Mouse (Mus musculus) heart, embryonic 16.5 days (tissue): ENCODE measurements at regions not wholly inside any gene's neighbourhood (a gene's known extent, or its start where the extent isn't known, plus 50 kb on each side); places are given as distances from the start of the nearest gene placed in this dataset.

ENCODE experiments used
- ATAC-seq: fragments of 200-750 bp; cut with Nextera tagmentation; replicated peaks from 2 replicates; pipeline ENCODE4 v1.8.0; 2017; ENCODE audit warnings: moderate number of reproducible peaks; ENCODE audit not compliant: insufficient read depth, low FRiP score; ENCODE audit errors: extremely low read depth
- H3K27ac ChIP-seq: fragments of 300-500 bp; sonication (generic); 2 replicates; pipeline ENCODE4 v1.5.1; 2014; ENCODE audit warnings: mild to moderate bottlenecking, low read length, control low read depth, moderate library complexity
- H3K27me3 ChIP-seq: fragments of 300-500 bp; sonication (generic); 2 replicates; pipeline ENCODE4 v1.6.1; 2014; ENCODE audit warnings: low read length, mixed read lengths; ENCODE audit not compliant: control insufficient read depth, insufficient read depth
- H3K36me3 ChIP-seq: fragments of 300-500 bp; sonication (generic); 2 replicates; pipeline ENCODE4 v1.6.1; 2014; ENCODE audit not compliant: control insufficient read depth, insufficient read depth
- H3K4me1 ChIP-seq: fragments of 300-500 bp; sonication (generic); 2 replicates; pipeline ENCODE4 v1.6.1; 2014; ENCODE audit warnings: low read length, mixed read lengths; ENCODE audit not compliant: control insufficient read depth, insufficient read depth
- H3K4me2 ChIP-seq: fragments of 300-500 bp; sonication (generic); 2 replicates; pipeline ENCODE4 v1.6.1; 2014; ENCODE audit warnings: low read depth, mild to moderate bottlenecking, control low read depth, low read length
- H3K4me3 ChIP-seq: fragments of 300-500 bp; sonication (generic); 2 replicates; pipeline ENCODE4 v1.5.1; 2014; ENCODE audit warnings: mild to moderate bottlenecking, control low read depth, low read length
- H3K9ac ChIP-seq: fragments of 300-500 bp; sonication (generic); 2 replicates; pipeline ENCODE4 v1.6.1; 2014; ENCODE audit warnings: low read length, control low read depth
- H3K9me3 ChIP-seq: fragments of 300-500 bp; sonication (generic); replicated peaks from 2 replicates; pipeline ENCODE4 v1.6.1; 2016; ENCODE audit warnings: low read length; ENCODE audit not compliant: control insufficient read depth
- WGBS: fragments of 180-500 bp; shearing (Covaris S2); extraction: QIAGEN DNeasy Blood & Tissue Kit; methylation state at CpG from one replicate; pipeline ENCODE4 v1.1.7; 2014; 5-methylcytosine and 5-hydroxymethylcytosine counted together

- Histone ChIP-seq H3K4me3 (no peak overlapping the region), H3K4me2 (no peak overlapping the region), H3K4me1 (no peaks in the 10 kb centered on the region), H3K27ac (no peak overlapping the region), H3K9me3 (no peaks in the 10 kb centered on the region), H3K36me3 (no peaks in the 10 kb centered on the region), H3K27me3 (no peaks in the 10 kb centered on the region), H3K9ac (no peak overlapping the region)
- no peak for ATAC-seq
- WGBS, result 96% methylated on average over 9 of the region's 9 CpGs
Observed at GRCm38 (mm10) chr12:77833411-77834169, 360.5 kb upstream of the Gm6657 start.

GRCm38 (mm10) chr12:77834891-77835290 is 359.2 kb upstream of the Gm6657 start:
- no peak for ATAC-seq
- Histone ChIP-seq H3K9ac (no peak overlapping the region), H3K9me3 (no peaks in the 10 kb centered on the region), H3K36me3 (no peaks in the 10 kb centered on the region), H3K27me3 (no peaks in the 10 kb centered on the region), H3K4me1 (no peaks in the 10 kb centered on the region), H3K4me3 (no peak overlapping the region), H3K4me2 (no peak overlapping the region), H3K27ac (no peak overlapping the region)
- WGBS, result 64% methylated on average over 1 of the region's 1 CpGs

GRCm38 (mm10) chr12:77836231-77836630 is 357.8 kb upstream of the Gm6657 start:
- no peaks in the 10 kb centered on the region for H3K27me3 ChIP-seq
- 68% methylated on average over 2 of the region's 2 CpGs for WGBS
- no peaks in the 10 kb centered on the region for H3K9me3 ChIP-seq
- H3K27ac ChIP-seq, result no peak overlapping the region
- ATAC-seq, result no peak
- no peak overlapping the region for H3K4me2 ChIP-seq
- H3K4me1 ChIP-seq, result no peaks in the 10 kb centered on the region
- no peaks in the 10 kb centered on the region for H3K36me3 ChIP-seq
- H3K9ac ChIP-seq, result no peak overlapping the region
- H3K4me3 ChIP-seq, result no peak overlapping the region

GRCm38 (mm10) chr12:77841844-77842415 is 352.1 kb upstream of the Gm6657 start:
- Histone ChIP-seq H3K4me3 (no peak overlapping the region), H3K27ac (no peak overlapping the region), H3K9me3 (no peaks in the 10 kb centered on the region), H3K4me2 (no peak overlapping the region), H3K4me1 (no peaks in the 10 kb centered on the region), H3K36me3 (no peaks in the 10 kb centered on the region), H3K9ac (no peak overlapping the region), H3K27me3 (no peaks in the 10 kb centered on the region)
- ATAC-seq, result no peak
- 65% methylated on average over 7 of the region's 7 CpGs for WGBS

- ATAC-seq, result no peak
- H3K27ac ChIP-seq, result no peak overlapping the region
- H3K4me1 ChIP-seq, result peaks cover 8% of the 10 kb centered on the region
- no peaks in the 10 kb centered on the region for H3K27me3 ChIP-seq
- H3K4me3 ChIP-seq, result no peak overlapping the region
- H3K9ac ChIP-seq, result no peak overlapping the region
- peak overlapping the region; percentile 30; the same call in 1 of the 2 replicates for H3K4me2 ChIP-seq
- 31% methylated on average over 9 of the region's 9 CpGs for WGBS
- no peaks in the 10 kb centered on the region for H3K36me3 ChIP-seq
- H3K9me3 ChIP-seq, result no peaks in the 10 kb centered on the region
Observed at GRCm38 (mm10) chr12:77852595-77853577, 341.2 kb upstream of the Gm6657 start.

- Histone ChIP-seq H3K4me3 (no peak overlapping the region), H3K4me2 (no peak overlapping the region), H3K4me1 (peaks cover 8% of the 10 kb centered on the region), H3K27ac (no peak overlapping the region), H3K27me3 (no peaks in the 10 kb centered on the region), H3K9ac (no peak overlapping the region), H3K9me3 (no peaks in the 10 kb centered on the region), H3K36me3 (no peaks in the 10 kb centered on the region)
- no peak for ATAC-seq
- 78% methylated on average over 15 of the region's 15 CpGs for WGBS
Observed at GRCm38 (mm10) chr12:77854281-77855075, 339.6 kb upstream of the Gm6657 start.

GRCm38 (mm10) chr12:77855796-77856195 is 338.2 kb upstream of the Gm6657 start:
- Histone ChIP-seq H3K9me3 (no peaks in the 10 kb centered on the region), H3K27ac (no peak overlapping the region), H3K27me3 (no peaks in the 10 kb centered on the region), H3K4me2 (no peak overlapping the region), H3K9ac (no peak overlapping the region), H3K4me1 (peaks cover 8% of the 10 kb centered on the region), H3K4me3 (no peak overlapping the region), H3K36me3 (no peaks in the 10 kb centered on the region)
- 71% methylated on average over 12 of the region's 12 CpGs for WGBS
- no peak for ATAC-seq

GRCm38 (mm10) chr12:77857281-77857680 is 336.8 kb upstream of the Gm6657 start:
- H3K9me3 ChIP-seq, result no peaks in the 10 kb centered on the region
- H3K27me3 ChIP-seq, result no peaks in the 10 kb centered on the region
- H3K4me1 ChIP-seq, result peaks cover 8% of the 10 kb centered on the region
- ATAC-seq, result no peak
- 71% methylated on average over 4 of the region's 4 CpGs for WGBS
- H3K4me3 ChIP-seq, result no peak overlapping the region
- H3K4me2 ChIP-seq, result no peak overlapping the region
- no peak overlapping the region for H3K27ac ChIP-seq
- H3K9ac ChIP-seq, result no peak overlapping the region
- H3K36me3 ChIP-seq, result no peaks in the 10 kb centered on the region
